Mouse (Mus musculus): ENCODE data around the gene Rxfp4.

GRCm38 (mm10) chr3:88648452-88649168 is 4.3 kb downstream of the Rxfp4 start:
- TF ChIP-seq CTCF (IDR thresholded peaks at IDR 0.05; ENCODE audit: control insufficient read depth, insufficient read depth, insufficient read length) = no peak
- TF ChIP-seq USF1 (IDR thresholded peaks at IDR 0.05; ENCODE audit: low read depth) = no peak
- no peak for TF ChIP-seq MAX (IDR thresholded peaks at IDR 0.05)
- TF ChIP-seq CEBPB (IDR thresholded peaks at IDR 0.05; ENCODE audit: low read depth) = no peak
- no peak for TF ChIP-seq MYOG (IDR thresholded peaks at IDR 0.05; ENCODE audit: control insufficient read depth, extremely low read depth, insufficient read length)
- no peak for TF ChIP-seq MYOD1 (IDR thresholded peaks at IDR 0.05; ENCODE audit: control insufficient read depth, insufficient read length, low read depth)
